Mouse (Mus musculus) T-helper 1 cell (primary cell): ENCODE results near the gene 1110032F04Rik.
"Not testable (repeated sequence)": the region's sequence is repeated elsewhere in the genome, so short reads cannot be mapped to it uniquely, and the experiment has no call there.

Source experiments
- in situ Hi-C: fragments of 300-600 bp; cut with MboI, MseI; formaldehyde crosslinking; loops from one replicate; pipeline ENCODE4 v1.15.1; 2025; ENCODE audit warnings: high pct_unique_total_duplicates

1110032F04Rik gene

DNA sequence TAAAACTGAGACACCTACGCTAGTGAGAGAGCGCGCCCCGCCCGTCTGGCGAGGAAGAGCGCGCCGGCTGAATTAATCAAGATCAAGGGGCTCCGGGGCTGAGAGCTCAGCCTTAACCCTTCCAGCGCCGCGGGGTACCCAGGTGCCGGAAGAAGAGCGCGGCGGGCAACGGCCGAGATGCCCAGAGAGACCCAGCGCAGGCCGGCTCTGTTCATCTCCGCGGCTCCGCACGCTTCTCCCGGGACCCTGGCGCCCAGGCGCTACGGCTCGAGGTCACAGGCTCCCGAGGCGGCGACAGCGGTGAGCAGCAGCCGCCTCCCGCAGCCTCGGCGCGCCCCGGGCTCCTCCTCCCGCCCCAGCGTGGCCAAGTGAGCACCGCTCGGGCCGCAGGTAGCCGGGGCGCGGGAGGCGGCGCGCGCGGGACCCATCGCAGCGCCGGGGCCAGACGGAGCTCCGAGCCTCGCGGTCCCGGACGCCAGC lies at the start of gene 1110032F04Rik:
Gene 1110032F04Rik (plus strand): TSS at position 376 of the 480 bp plus-strand sequence.
- in situ Hi-C loops, result loop anchor here (5.0 kb wide), 1 partner anchor 87 kb away; no protein-coding TSS in a partner anchor

DNA sequence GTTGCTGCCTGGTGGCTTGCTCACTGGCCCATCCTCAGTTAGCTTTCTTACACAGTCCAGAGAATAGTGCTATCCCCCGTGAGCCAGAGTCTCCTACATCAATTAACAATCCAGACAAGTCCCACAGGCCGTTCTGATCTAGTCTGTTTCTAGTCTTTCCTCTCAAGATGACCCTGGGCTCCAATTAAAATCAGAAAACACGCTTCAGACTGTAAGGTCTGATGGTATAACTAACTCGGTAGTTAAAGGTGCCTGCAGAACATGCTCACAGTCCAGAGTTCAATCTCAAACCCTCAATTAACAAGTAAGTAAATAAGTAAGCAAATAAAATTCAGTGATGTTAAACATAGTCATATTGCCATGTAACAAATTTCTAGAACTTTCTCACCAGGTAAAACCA lies 48.0 kb upstream of the 1110032F04Rik start:
- in situ Hi-C loops, result no loop called here

DNA sequence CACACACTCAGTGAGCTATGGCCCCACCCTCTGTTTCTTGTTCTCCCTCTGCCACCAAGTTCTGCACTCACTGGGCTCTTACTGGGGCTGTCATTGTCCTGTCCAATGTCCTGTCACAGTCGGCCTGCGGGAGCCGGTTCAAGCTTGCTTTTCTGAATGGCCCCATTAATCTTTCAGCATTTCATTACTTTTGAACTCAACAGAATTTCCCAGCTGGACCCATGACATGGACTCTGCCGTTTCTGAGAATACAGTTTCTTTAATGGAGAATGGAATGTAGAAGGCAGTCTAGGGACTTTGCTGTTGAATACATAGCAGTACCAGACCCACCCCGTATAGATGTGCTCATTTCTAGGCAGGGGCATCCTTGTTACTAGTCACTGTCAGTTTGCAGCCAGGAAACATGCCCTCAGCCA lies 47.5 kb upstream of the 1110032F04Rik start:
- in situ Hi-C loops, result no loop called here

DNA sequence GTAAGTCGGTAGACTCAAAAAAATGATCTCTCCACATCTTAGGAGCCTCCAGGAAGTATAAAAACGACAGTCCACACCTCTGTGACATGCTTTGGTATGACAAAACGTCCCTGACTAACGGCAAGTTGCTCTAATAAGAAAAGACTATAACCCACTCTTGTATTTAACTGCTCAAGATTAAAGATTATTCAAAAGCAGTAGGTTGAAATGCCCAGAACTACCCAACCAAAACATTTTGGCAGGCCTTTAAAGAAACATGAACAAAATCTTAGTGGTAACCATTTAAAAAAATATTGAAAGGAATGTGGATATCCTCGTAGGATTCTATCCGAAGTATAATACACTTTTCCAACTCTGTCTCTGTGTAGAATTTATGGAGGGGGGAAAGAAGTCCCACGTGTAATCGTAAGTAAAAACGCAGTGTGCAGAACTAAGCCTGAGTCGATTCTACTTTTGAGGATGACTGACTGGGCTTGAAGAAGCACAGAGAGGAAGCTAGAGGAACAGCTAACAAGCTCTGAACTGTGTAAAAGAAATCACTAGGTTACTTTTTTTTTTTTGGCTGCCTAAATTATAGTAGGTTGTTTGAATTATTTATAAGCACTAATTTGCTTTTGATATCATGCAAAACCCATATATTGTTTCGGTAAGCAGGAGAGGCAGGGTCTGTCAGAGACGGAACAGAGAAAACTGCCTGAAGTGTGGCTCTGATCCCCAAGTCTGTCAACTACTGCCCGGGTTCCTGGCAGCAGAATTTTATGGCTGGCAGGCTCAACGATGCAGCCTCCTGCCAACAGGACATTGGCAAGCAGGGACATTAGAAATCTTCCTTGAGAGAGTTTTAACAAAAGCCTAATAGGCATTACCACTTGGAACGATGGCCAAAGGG lies 45.3 kb upstream of the 1110032F04Rik start:
- in situ Hi-C loops, result no loop called here

DNA sequence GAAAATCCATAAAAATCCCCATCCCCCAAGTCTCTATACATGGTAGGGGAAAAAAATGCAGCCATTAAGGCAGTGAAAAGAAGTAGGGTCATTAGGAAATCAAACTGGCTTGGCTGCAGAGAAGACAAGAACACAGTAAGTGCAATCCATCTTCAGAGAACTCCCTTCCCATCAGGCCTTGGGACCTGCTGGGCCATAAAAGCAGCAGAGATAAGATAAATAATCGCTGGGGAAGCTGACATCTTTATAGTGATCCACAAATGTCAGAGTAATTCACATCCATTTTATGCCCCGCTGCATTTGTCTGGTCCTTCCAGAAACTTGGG lies 44.7 kb upstream of the 1110032F04Rik start:
- in situ Hi-C loops, result no loop called here

DNA sequence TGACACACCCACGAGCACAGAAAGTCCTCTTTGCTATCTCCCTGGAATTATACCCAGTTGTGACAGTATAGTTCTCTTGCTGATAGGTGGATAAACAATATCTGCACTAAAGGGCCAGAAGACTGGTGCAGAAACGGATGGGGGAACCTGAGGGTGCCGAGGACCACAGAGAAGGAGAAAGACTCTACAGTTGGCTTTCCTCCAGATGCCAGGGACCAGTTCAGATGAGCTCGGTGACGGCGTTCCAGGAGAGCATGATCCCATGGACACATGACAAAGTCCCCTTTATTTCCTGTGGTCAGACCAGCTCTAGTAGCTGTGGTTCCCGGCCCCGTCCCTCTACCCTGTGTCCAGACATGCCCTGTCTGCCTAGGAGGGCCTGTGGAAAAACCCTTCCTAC lies 44.2 kb upstream of the 1110032F04Rik start:
- in situ Hi-C loops, result no loop called here

DNA sequence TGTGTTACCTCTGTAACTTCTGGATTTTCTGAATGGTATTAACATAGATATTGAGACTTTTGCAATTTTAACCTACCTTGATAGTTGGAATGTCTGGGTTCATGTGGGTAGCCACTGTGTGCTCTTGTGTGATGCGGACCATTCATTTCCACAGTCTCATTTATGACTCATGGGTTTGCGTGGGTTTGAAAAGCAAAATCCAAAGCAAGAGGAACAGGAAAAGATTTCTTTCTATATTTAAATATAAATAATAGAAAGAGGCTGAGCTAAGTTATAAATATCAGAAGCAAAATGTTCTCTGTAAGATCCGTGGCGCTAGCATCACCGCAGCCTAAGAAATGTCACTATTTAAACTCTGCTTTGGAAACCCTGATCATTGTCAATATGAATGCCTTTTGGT lies 41.7 kb upstream of the 1110032F04Rik start:
- in situ Hi-C loops, result no loop called here

DNA sequence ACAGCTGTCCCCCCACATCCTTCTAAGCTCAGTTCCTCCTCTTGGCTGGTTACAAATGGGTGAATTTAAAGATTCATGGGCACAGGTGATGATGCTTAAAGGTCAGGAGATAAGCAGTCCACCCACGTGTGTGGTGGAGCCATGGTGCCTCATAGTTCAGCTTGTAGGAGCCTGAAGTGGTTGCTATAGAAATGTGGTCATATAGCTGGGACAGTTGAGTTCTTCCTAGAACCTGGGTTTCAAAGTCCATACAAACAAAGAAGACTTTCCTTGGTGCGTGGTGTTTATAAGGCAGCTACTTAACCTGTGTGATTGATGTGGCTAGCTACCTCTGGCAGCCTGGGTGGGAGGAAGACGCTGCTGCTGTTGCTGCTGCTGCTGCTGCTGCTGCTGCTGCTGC lies 39.4 kb upstream of the 1110032F04Rik start:
- in situ Hi-C loops, result no loop called here

DNA sequence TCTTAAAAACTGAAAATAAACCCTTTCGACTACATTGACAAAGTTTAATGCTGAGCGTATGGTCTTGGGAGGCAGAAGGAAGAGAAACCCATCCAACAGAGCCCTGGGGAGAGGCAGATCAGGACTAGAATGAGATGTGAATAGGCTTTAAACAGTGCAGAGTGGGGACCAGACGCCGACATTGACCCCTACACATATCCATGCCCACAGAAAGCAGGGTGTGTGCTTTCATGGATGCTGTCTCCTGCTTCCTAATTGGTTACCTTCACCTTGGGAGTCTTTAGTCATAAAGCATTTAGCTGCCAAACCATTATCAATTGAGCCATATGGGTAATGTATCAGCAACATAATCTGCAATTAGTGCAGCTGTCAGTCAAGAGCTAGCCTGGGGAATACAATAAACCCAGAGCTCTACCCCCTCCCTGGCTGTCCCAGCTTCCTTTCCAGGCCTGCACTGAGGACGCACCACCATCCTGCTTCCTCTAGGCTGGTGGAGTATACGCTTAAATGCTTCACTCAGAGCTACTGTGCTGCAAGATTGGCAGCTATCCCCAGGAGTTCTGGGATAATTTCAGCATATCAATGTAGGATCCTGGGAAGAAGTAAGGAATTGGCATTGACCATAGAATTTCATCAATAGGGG lies 32.4 kb upstream of the 1110032F04Rik start:
- in situ Hi-C loops, result no loop called here

DNA sequence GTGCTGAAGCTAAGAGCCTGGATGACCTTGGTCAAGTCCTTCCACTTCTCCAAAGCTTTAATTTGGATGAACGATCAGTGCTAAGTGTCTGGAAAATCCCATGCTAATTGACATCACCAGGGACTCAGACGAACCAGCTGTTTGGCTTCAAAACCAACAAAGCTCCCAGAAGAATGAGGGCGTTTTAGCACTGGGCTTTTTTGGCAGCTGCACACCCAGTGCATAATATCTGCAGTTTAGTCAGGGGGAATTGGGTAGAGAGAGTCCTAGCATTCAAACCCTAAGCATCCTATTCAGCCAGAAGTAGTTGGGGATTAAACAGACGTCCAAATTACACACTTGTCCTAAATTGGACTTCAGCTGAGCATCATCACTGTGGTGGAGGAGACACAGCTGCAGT lies 29.2 kb upstream of the 1110032F04Rik start:
- in situ Hi-C loops, result no loop called here

DNA sequence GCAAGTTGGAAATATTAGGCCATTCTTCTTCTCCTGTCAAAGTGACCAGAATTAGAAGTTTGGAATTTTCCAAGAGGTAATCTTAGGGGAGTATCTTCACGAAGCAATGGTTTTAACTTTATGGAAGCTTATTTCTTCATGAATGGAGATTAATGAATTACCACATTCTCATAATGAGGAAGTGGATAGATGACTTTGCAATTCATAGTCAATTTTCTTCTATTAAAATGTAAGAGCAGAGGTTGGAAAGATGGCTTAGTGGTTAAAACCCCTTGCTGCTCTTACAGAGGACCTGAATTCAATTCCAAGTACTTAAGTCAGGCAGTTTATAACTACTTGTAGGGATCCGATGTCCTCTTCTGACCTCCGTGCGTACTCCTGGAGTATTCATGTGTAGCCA lies 25.4 kb upstream of the 1110032F04Rik start:
- in situ Hi-C loops, result no loop called here

DNA sequence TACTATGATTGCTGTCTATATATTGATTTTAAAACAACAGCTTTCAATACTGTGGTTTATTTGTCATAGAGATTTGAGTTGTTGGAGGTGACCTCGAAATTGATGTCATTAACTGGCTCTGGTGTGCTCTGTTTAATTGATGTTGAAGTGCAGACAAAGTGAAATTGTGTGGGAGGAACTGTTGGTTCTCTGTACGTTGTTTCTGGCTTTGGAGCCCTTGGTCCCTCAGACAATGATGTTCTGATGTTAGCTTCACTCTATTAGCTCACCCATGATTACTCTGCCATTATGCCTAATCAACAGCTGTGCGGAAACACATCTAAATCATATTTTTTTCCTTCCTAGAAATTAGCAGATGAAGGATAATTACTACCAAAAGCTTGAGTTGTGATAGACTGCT lies 21.1 kb upstream of the 1110032F04Rik start:
- in situ Hi-C loops, result no loop called here

DNA sequence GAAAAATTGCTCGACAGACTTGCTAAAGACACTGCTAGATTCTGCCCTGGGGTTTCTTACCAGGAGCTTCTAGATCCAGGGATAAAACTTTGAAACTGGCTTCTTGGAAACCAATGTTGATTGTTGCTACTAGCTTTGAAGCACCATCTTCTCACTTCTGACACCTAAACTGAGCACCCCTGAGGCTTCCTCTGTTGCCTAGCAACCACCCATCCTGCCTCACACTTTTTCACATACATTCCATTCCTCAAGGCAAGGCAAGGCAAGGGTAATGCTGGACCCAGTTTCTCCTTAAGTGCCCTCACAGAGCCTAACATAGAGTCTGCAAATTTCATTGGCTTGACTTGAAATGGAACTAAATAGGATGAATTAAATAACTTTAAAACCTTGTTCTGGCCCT lies 17.0 kb upstream of the 1110032F04Rik start:
- in situ Hi-C loops, result no loop called here

DNA sequence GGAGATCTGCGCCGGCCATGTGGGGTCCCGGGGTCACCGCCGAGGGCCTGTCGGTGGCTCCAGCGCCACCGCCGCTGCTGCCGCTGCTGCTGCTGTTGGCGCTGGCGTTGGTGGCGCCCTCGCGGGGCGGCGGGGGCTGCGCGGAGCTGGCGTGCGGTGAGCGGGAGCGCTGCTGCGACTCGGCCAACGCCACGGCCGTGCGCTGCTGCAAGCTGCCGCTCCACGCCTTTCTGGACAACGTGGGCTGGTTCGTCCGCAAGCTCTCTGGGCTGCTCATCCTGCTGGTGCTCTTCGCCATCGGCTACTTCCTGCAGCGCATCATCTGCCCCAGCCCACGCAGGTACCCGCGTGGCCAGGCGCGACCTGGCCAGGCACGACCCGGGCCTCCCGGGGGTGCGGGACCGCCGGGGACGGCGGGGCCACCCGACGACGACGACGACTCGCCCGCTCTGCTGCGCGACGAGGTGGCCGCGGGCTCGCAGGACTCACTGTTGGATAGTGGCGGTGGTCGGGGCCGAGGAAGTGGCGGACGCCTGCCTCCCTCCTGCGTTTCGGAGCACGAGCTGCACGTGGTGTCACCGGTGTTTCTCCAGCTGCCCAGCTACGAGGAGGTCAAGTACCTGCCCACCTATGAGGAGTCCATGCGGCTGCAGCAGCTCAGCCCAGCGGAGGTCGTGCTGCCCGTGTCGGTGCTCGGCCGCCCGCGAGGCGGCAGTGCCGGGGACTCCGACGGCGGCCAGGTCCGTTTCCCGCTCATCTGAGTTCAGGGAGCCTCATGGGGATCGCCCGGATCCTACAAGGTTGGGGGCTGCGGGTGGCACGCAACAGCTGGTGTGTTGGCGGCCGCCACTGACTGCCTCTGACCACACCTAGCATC lies 543 bp downstream of the 1110032F04Rik start:
- in situ Hi-C loops, result loop anchor here (5.0 kb wide), 1 partner anchor 88 kb away; no protein-coding TSS in a partner anchor

DNA sequence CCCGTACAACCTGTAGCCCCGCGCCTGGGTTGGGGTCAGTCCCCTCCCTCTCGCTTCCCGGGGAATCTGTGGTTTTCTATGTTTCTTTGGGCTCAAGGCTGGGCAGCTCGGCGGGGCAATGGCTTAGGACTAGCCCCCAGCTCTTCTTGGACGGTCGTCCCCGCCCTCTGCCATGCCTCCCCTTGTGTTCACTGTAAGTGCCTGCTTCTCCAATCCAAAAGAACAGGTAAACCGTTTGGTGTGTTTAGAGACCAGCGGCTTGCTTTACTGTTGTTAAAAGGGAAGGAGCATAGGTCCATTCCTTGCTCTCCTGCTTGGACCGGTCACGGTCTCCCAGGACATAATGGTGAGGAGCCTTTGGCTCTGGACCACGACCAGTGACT lies 1.2 kb downstream of the 1110032F04Rik start:
- in situ Hi-C loops, result no loop called here

DNA sequence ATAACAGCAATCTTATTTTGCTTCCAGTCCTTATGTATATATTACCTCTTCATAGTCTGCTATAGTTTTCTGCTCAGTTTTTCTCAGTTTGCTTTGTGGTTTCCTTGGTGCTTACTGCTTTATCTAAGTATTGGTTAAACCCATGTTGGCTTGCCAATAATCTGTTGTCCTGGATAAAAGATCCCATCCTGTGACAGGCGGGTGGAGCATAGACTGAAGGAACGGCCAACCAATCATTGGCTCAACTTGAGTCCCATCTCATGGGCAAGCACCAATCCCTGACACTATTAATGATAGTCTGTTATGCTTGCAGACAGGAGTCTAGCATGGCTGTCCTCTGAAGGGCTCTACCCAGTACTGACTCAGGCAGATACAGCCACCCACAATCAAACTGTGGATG lies 4.7 kb downstream of the 1110032F04Rik start:
- in situ Hi-C loops, result no loop called here

DNA sequence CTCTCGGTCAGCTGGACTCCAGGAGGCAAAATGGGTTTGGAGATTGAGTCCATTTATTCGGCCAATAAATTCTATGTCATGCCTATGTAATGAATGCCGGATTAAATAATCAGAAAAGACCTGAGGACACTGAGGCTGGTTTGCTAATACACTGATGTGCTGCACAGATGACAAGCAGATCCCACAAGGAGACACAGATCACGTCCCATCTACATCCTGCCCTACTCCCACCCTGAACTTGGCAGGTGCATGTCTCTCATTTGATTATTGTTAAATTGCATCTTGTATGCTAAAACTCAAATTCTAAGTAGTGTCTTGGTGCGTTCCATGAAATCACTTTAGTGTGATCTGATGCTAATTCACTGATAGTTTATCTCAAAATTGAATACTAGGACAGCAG lies 17.5 kb downstream of the 1110032F04Rik start:
- in situ Hi-C loops, result no loop called here

DNA sequence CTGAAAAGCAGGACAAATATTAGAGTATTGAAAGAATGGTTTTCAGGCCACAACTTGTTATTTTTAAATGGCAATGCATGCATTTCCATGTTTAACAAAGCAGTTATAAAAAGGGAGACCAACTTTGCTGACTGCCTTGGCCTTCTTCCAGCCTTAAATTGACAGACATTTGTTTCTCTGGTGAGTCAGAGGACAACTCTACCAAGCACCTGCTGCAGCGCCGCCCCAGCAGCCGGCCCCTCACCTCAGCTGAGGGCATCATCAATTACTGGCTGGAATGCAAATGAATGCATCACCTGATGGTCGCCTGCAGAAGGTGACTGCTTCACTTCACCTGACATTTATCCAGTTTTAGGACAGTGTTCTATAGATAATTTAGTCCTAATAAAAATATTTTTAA lies 26.0 kb downstream of the 1110032F04Rik start:
- in situ Hi-C loops, result no loop called here

DNA sequence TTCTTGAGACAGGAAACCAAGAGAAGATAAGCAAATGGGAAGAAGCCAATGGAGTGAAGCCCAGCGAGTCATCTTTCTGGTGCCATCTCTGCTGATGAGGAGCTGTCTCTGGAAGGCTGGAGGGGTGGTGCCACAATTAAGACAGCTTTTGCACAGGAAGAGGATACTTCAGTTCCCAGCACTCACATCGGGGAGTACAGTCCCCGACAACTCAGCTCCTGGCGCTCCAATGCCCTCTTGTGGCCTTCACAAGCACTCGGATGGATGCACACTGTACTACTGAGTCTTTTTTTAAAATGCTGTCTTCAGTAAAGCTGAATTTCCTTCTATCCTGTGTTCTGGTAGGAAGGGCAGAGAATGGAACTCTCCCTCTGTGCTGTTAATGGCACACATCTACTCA lies 27.8 kb downstream of the 1110032F04Rik start:
- in situ Hi-C loops, result no loop called here

DNA sequence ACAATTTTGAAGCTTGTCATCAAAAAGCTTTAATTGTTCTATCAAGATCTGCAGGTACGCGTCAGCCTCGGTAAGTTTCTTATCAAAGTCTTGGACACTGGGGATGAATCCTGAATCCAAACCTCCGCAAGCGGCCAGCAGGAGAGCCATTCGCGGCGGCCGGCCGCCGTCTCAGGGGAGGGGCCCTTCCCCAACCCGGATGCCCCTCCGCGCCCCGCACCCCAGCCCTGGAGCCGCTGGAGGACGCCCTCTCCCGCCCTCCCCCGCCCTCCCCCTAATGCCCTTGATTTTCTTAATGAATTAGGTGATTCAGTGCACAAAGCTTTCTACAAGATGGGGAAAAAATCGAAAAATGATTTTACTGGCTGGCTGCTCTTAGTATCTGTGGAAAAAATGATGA lies 33.2 kb downstream of the 1110032F04Rik start:
- in situ Hi-C loops, result not testable (repeated sequence)

DNA sequence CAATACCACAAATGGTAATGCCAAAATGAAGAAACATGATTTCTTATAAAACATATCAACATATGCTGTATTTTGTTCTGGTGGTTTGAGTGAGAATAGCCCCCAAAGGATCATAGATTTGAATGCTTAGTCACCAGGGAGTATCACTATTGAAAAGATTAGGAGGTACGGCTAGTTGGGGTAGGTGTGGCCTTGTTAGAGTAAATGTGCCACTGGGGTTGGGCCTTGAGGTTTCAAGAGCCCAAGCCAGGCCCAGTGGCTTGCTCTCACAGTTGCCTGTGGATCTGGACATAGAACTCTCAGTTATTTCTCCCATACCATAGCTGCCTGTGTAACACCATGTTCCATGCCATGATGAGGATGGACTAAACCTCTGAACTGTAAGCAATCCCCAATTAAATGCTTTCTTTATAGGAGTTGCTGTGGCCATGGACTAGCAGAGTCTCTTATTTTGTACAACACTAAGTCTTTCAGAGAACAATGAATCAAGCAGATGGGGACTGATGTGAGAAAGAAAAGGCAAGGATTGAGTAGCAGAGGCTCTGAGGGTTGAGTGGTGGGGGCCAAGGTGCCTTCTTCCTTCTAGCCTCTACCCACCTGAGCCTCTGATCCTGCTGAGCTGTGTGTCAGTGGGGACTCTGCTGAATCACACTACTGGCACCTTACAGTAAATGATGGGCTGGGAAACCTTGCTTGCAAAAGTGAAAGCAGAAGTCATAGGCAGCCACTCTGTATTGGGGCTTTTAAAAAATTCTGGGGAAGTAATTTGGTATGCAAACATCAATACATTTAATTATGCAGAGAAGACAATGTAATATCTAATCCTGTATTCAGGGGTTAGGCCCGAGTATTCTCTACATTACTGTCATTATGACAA lies 35.8 kb downstream of the 1110032F04Rik start:
- in situ Hi-C loops, result no loop called here
